Mouse (Mus musculus): ENCODE data around the gene Sarm1. TPM values are rescaled to one million over a fixed set of nuclear protein-coding genes. Genes with fewer than 3 reads are reported as not detected.
A peak's percentile ranks its signal among the peaks of the same experiment; 100 is the strongest.

The Sarm1 gene
- polyA plus RNA-seq, 1 experiment from 2014 or later = 0.14 TPM

DNA sequence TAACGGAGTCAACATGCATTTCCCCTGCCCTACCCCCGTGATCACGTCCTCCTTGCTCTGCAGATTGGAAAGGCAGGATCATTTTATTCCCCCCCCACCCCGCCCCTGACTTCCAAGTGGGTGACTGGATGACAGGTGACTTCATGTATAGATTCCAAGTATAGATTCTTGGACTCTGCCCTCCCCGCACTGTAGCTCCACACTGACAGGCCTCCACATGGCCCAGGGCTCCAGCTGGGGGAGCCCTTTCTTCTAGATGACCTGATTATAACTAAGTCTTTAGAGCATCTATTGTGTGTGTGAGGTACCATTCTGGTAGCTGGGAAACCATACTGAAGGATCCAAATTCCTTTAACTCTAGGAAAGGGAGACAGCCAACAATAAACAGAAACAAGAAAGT is 34.9 kb downstream of the Sarm1 start:
- TF ChIP-seq EP300 (IDR thresholded peaks at IDR 0.05; ENCODE audit: low read depth) = no peak
- no peak for TF ChIP-seq CTCF (IDR thresholded peaks at IDR 0.05; ENCODE audit: low read depth)
- no peak overlapping the region for H3K4me3 ChIP-seq (ENCODE audit: low read depth, low read length)
- no peak for ATAC-seq
- H3K9ac ChIP-seq (replicated peaks) = no peak overlapping the region
- H3K4me2 ChIP-seq (ENCODE audit: low read depth, low read length) = no peak overlapping the region
- H3K4me1 ChIP-seq (ENCODE audit: insufficient read depth) = peaks cover 25% of the 10 kb centered on the region
- DNase-seq = no peak
- no peaks in the 10 kb centered on the region for H3K36me3 ChIP-seq (replicated peaks; ENCODE audit: insufficient read depth, low read length)
- H3K27me3 ChIP-seq (ENCODE audit: insufficient read depth, low read length) = no peaks in the 10 kb centered on the region
- WGBS (ENCODE audit: insufficient replicate concordance) = 79% methylated on average over 5 of the region's 5 CpGs
- H3K9me3 ChIP-seq (ENCODE audit: low read length) = no peaks in the 10 kb centered on the region
- no peak overlapping the region for H3K27ac ChIP-seq (ENCODE audit: low read depth)

GRCm38 (mm10) chr11:78461894-78462293 is 35.7 kb downstream of the Sarm1 start:
- TF ChIP-seq CTCF (IDR thresholded peaks at IDR 0.05; ENCODE audit: low read depth) (peak; percentile 57), EP300 (IDR thresholded peaks at IDR 0.05; ENCODE audit: low read depth) (no peak)
- Histone ChIP-seq H3K4me2 (ENCODE audit: low read depth, low read length) (no peak overlapping the region), H3K36me3 (replicated peaks; ENCODE audit: insufficient read depth, low read length) (no peaks in the 10 kb centered on the region), H3K4me3 (ENCODE audit: low read depth, low read length) (no peak overlapping the region), H3K9ac (replicated peaks) (no peak overlapping the region), H3K9me3 (ENCODE audit: low read length) (no peaks in the 10 kb centered on the region), H3K27me3 (ENCODE audit: insufficient read depth, low read length) (no peaks in the 10 kb centered on the region), H3K4me1 (ENCODE audit: insufficient read depth) (peaks cover 22% of the 10 kb centered on the region), H3K27ac (ENCODE audit: low read depth) (no peak overlapping the region)
- no peak for DNase-seq
- ATAC-seq = no peak
- WGBS (ENCODE audit: insufficient replicate concordance) = 57% methylated on average over 1 of the region's 1 CpGs

GRCm38 (mm10) chr11:78458740-78459139 is 38.8 kb downstream of the Sarm1 start:
- H3K27me3 ChIP-seq (ENCODE audit: insufficient read depth, low read length) = no peaks in the 10 kb centered on the region
- H3K9me3 ChIP-seq (ENCODE audit: low read length) = no peaks in the 10 kb centered on the region
- no peaks in the 10 kb centered on the region for H3K36me3 ChIP-seq (replicated peaks; ENCODE audit: insufficient read depth, low read length)
- H3K4me1 ChIP-seq (ENCODE audit: insufficient read depth) = no peaks in the 10 kb centered on the region
- no peak overlapping the region for H3K27ac ChIP-seq (ENCODE audit: low read depth)
- WGBS (ENCODE audit: insufficient replicate concordance) = 64% methylated on average over 17 of the region's 17 CpGs
- ATAC-seq = no peak
- H3K4me3 ChIP-seq (ENCODE audit: low read depth, low read length) = no peak overlapping the region
- no peak overlapping the region for H3K9ac ChIP-seq (replicated peaks)
- TF ChIP-seq EP300 (IDR thresholded peaks at IDR 0.05; ENCODE audit: low read depth) = no peak
- TF ChIP-seq CTCF (IDR thresholded peaks at IDR 0.05; ENCODE audit: low read depth) = no peak
- no peak overlapping the region for H3K4me2 ChIP-seq (ENCODE audit: low read depth, low read length)
- no peak for DNase-seq

DNA sequence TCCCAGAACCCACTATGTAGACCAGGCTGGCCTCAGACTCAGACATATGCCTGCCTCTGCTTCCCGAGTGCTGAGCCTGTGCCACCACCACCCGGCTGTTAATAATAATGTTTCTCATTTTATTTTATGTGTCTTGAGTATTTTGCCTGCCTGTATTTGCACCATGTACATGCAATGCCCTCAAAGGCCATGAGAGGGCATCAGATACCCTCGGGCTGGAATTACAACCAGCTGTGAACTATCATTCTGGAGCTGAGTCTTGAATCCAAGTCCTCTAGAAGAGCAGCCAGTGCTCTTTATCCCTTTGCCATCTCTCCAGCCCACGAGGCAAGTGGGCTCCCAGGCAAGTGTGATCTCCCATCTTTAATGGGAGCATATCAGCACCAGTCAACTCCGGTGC is 42.2 kb downstream of the Sarm1 start:
- ATAC-seq = no peak
- WGBS (ENCODE audit: insufficient replicate concordance) = 30% methylated on average over 5 of the region's 5 CpGs
- no peak overlapping the region for H3K9ac ChIP-seq (replicated peaks)
- no peaks in the 10 kb centered on the region for H3K9me3 ChIP-seq (ENCODE audit: low read length)
- no peak overlapping the region for H3K4me2 ChIP-seq (ENCODE audit: low read depth, low read length)
- no peaks in the 10 kb centered on the region for H3K4me1 ChIP-seq (ENCODE audit: insufficient read depth)
- TF ChIP-seq EP300 (IDR thresholded peaks at IDR 0.05; ENCODE audit: low read depth) (no peak), CTCF (IDR thresholded peaks at IDR 0.05; ENCODE audit: low read depth) (peak; percentile 81)
- H3K4me3 ChIP-seq (ENCODE audit: low read depth, low read length) = no peak overlapping the region
- H3K27me3 ChIP-seq (ENCODE audit: insufficient read depth, low read length) = no peaks in the 10 kb centered on the region
- peak; percentile 49 for DNase-seq
- H3K36me3 ChIP-seq (replicated peaks; ENCODE audit: insufficient read depth, low read length) = no peaks in the 10 kb centered on the region
- H3K27ac ChIP-seq (ENCODE audit: low read depth) = no peak overlapping the region

DNA sequence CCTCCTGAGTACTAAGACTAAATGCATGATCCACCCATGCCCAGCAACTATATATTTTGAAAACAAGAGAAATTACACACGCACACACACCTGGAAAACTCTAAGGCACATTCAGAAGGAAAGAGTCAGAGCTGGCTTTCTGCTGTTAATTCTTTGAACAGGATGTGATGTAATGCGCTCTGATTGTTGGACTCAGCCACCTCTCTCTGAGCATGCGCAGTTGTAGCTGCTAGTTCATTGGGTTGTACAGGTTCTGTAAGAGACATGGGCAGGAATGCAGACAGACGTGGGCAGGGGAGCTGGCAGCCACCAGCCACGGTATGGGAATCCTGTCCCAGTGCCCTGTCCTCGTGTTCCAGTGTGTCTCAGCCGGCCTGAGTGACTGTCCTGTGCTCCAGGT is 43.3 kb downstream of the Sarm1 start:
- H3K4me3 ChIP-seq (ENCODE audit: low read depth, low read length) = no peak overlapping the region
- no peak overlapping the region for H3K4me2 ChIP-seq (ENCODE audit: low read depth, low read length)
- ATAC-seq (no peak), DNase-seq (no peak)
- no peaks in the 10 kb centered on the region for H3K27me3 ChIP-seq (ENCODE audit: insufficient read depth, low read length)
- TF ChIP-seq EP300 (IDR thresholded peaks at IDR 0.05; ENCODE audit: low read depth) (no peak), CTCF (IDR thresholded peaks at IDR 0.05; ENCODE audit: low read depth) (no peak)
- H3K9ac ChIP-seq (replicated peaks) = no peak overlapping the region
- H3K36me3 ChIP-seq (replicated peaks; ENCODE audit: insufficient read depth, low read length) = no peaks in the 10 kb centered on the region
- no peaks in the 10 kb centered on the region for H3K4me1 ChIP-seq (ENCODE audit: insufficient read depth)
- no peaks in the 10 kb centered on the region for H3K9me3 ChIP-seq (ENCODE audit: low read length)
- no peak overlapping the region for H3K27ac ChIP-seq (ENCODE audit: low read depth)
- 59% methylated on average over 7 of the region's 7 CpGs for WGBS (ENCODE audit: insufficient replicate concordance)

DNA sequence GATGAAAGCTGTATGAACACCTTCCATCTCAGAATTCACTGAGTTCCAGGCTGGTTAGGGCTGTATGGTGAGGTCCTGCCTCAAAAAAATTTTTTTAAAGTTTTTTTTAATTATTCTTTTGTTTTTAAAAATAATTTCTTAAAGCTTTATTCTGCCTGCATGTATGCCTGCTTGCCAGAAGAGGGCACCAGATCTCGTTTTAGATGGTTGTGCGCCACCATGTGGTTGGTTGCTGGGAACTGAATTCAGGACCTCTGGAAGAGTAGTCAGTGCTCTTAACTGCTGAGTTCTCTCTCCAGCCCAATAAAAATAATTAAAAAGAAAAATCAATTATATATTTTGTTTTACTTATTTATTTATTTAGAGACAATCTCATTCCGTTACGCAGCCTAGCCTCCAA is 43.9 kb downstream of the Sarm1 start:
- WGBS (ENCODE audit: insufficient replicate concordance) = 19% methylated on average over 4 of the region's 4 CpGs
- H3K4me3 ChIP-seq (ENCODE audit: low read depth, low read length) = no peak overlapping the region
- no peak for ATAC-seq

DNA sequence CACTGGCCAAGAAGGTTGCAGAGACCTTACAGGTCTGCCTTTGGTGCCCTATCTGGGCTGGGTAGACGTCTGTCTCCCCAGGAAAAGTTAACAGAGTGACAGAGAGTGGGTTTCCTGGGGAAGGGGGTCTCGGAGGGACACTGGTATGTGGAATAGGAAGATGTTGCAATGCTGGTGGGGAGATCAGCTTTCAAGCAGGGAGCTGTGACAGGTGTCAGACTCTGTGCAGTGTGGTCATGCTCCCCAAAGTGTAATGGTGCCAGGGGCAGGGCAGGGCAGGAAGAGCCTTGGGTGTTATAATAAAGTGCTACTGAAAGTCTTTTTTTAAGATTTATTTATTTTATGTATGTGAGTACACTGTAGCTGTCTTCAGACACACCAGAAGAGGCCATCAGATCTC is 47.2 kb downstream of the Sarm1 start:
- TF ChIP-seq EP300 (IDR thresholded peaks at IDR 0.05; ENCODE audit: low read depth) (no peak), CTCF (IDR thresholded peaks at IDR 0.05; ENCODE audit: low read depth) (no peak)

More for the DNA sequence above, 43.9 kb downstream of the Sarm1 start:
- H3K4me1 ChIP-seq (ENCODE audit: insufficient read depth) = no peaks in the 10 kb centered on the region
- H3K9me3 ChIP-seq (ENCODE audit: low read length) = no peaks in the 10 kb centered on the region
- no peak overlapping the region for H3K27ac ChIP-seq (ENCODE audit: low read depth)
- peak; percentile 92 for TF ChIP-seq CTCF (IDR thresholded peaks at IDR 0.05; ENCODE audit: low read depth)
- no peak for TF ChIP-seq EP300 (IDR thresholded peaks at IDR 0.05; ENCODE audit: low read depth)
- no peaks in the 10 kb centered on the region for H3K27me3 ChIP-seq (ENCODE audit: insufficient read depth, low read length)
- no peak overlapping the region for H3K9ac ChIP-seq (replicated peaks)
- H3K36me3 ChIP-seq (replicated peaks; ENCODE audit: insufficient read depth, low read length) = no peaks in the 10 kb centered on the region
- peak; percentile 73 for DNase-seq
- H3K4me2 ChIP-seq (ENCODE audit: low read depth, low read length) = no peak overlapping the region

More for the DNA sequence above, 47.2 kb downstream of the Sarm1 start:
- no peak overlapping the region for H3K4me3 ChIP-seq (ENCODE audit: low read depth, low read length)
- H3K27me3 ChIP-seq (ENCODE audit: insufficient read depth, low read length) = no peaks in the 10 kb centered on the region
- 23% methylated on average over 2 of the region's 2 CpGs for WGBS (ENCODE audit: insufficient replicate concordance)
- ATAC-seq (no peak), DNase-seq (no peak)
- H3K4me1 ChIP-seq (ENCODE audit: insufficient read depth) = no peaks in the 10 kb centered on the region
- H3K9ac ChIP-seq (replicated peaks) = no peak overlapping the region
- H3K27ac ChIP-seq (ENCODE audit: low read depth) = no peak overlapping the region
- no peaks in the 10 kb centered on the region for H3K36me3 ChIP-seq (replicated peaks; ENCODE audit: insufficient read depth, low read length)
- H3K4me2 ChIP-seq (ENCODE audit: low read depth, low read length) = no peak overlapping the region
- no peaks in the 10 kb centered on the region for H3K9me3 ChIP-seq (ENCODE audit: low read length)

Measured in liver, postnatal 0 days (tissue).